Comparison of ENCODE assay signal across 10 mouse cellular contexts in genomic region chr10:120231718-120232117, GRCm38 (mm10). TPM values are rescaled to one million over a fixed set of nuclear protein-coding genes. Genes with fewer than 3 reads are reported as not detected.
A peak's percentile ranks its signal among the peaks of the same experiment; 100 is the strongest.
DNase-seq lines count a peak whose midpoint lies in the region; ATAC-seq lines count a peak whose summit lies in the region.
"Had no signal": no experiment of that assay in that cellular context is flagged by ENCODE, and none has a peak within 500 bp of the region (broad histone marks: within the 10 kb centered on the region; RNA-seq: fewer than 3 reads in every experiment).

No protein-coding gene starts in this region.

- 34% methylated on average over 5 of the region's 5 CpGs for WGBS in hindbrain, embryonic 10.5 days
- 34% methylated on average over 5 of the region's 5 CpGs for WGBS in hindbrain, embryonic 16.5 days

- peaks cover 12% of the 10 kb centered on the region for H3K4me1 ChIP-seq in hindbrain, embryonic 10.5 days (replicated peaks)
- H3K4me1 ChIP-seq in hindbrain, embryonic 16.5 days (ENCODE audit: control insufficient read depth, insufficient read depth, low read depth, low read length), result peaks cover 12% of the 10 kb centered on the region

- no peaks in the 10 kb centered on the region for H3K9me3 ChIP-seq in hindbrain, embryonic 10.5 days
- no peaks in the 10 kb centered on the region for H3K9me3 ChIP-seq in hindbrain, embryonic 16.5 days (ENCODE audit: control insufficient read depth, low read length)
- H3K9me3 ChIP-seq: lung, embryonic 15.5 days had no signal

- no peak overlapping the region for H3K27ac ChIP-seq in hindbrain, embryonic 10.5 days
- H3K27ac ChIP-seq in hindbrain, embryonic 16.5 days (ENCODE audit: low read depth, low read length), result no peak overlapping the region
- H3K27ac ChIP-seq: lung, embryonic 15.5 days had no signal

- H3K36me3 ChIP-seq in hindbrain, embryonic 10.5 days, result peaks cover 46% of the 10 kb centered on the region
- H3K36me3 ChIP-seq in hindbrain, embryonic 16.5 days (ENCODE audit: control insufficient read depth, insufficient read depth, low read length), result peaks cover 15% of the 10 kb centered on the region

- no peak overlapping the region for H3K4me3 ChIP-seq in hindbrain, embryonic 10.5 days
- H3K4me3 ChIP-seq in hindbrain, embryonic 16.5 days (ENCODE audit: low read length), result no peak overlapping the region
- H3K4me3 ChIP-seq: erythroblast, embryonic 14.5 days; lung, embryonic 15.5 days had no signal

- no peak for ATAC-seq in hindbrain, embryonic 16.5 days
- ATAC-seq in CD4-positive, CD25-positive, alpha-beta regulatory T cell, adult 4 months, result peak; percentile 50
- ATAC-seq in megakaryocyte-erythroid progenitor cell, adult 5-6 weeks (replicated peaks; ENCODE audit: low FRiP score, low TSS enrichment, poor library complexity, severe bottlenecking), result peak; percentile 51

- H3K9ac ChIP-seq in hindbrain, embryonic 16.5 days (ENCODE audit: low read depth, low read length), result no peak overlapping the region
- H3K9ac ChIP-seq: lung, embryonic 15.5 days had no signal

- no peak overlapping the region for H3K4me2 ChIP-seq in hindbrain, embryonic 16.5 days (ENCODE audit: low read length)
- H3K4me2 ChIP-seq: lung, embryonic 15.5 days had no signal

- peak; percentile 60 for DNase-seq in hindbrain, embryonic 10.5 days (ENCODE audit: low spot score)
- peak; percentile 82 for DNase-seq in adrenal gland, postnatal 14 days
- peak; percentile 70 for DNase-seq in forelimb bud, embryonic 11.5 days (ENCODE audit: low read depth, low spot score)
- peak; percentile 30 for DNase-seq in layer of hippocampus, adult 9-11 months
- peak; percentile 84 for DNase-seq in testis, postnatal 10 days (ENCODE audit: low spot score)

- H3K27me3 ChIP-seq in hindbrain, embryonic 10.5 days (ENCODE audit: insufficient read depth, poor library complexity, severe bottlenecking), result no peaks in the 10 kb centered on the region
- H3K27me3 ChIP-seq in hindbrain, embryonic 16.5 days (replicated peaks; ENCODE audit: control insufficient read depth, insufficient read depth, low read length), result no peaks in the 10 kb centered on the region
- H3K27me3 ChIP-seq: lung, embryonic 15.5 days had no signal

RNA-seq across cellular contexts. Expression of gene Llph, which starts 4.8 kb away (rescaled TPM):
- 50.5 and 64.5 TPM in 2 replicates for polyA plus RNA-seq in hindbrain, embryonic 10.5 days (2016; fragmentation: Nextera tagmentation; extraction: Ambion mirVana)
- polyA plus RNA-seq in hindbrain, embryonic 16.5 days (2015; fragmentation: Nextera tagmentation; extraction: Ambion mirVana), result 29.3 and 36.5 TPM in 2 replicates
- polyA plus RNA-seq in CD4-positive, CD25-positive, alpha-beta regulatory T cell, adult 4 months (2017; shearing (Covaris generic)), result 10 to 100 TPM; 56.9 to 77.4 TPM
- 30.3 and 37.1 TPM in 2 replicates for total RNA-seq in adrenal gland, postnatal 14 days (2021)
- total RNA-seq in megakaryocyte-erythroid progenitor cell, adult 5-6 weeks (2014; fragmentation: Nextera tagmentation), result 85.9 and 124 TPM in 2 replicates
- 101 and 109 TPM in 2 replicates for total RNA-seq in megakaryocyte-erythroid progenitor cell, adult 5-6 weeks (2017)

RNA-seq across cellular contexts. Expression of gene Irak3, which starts 29.8 kb away (rescaled TPM):
- polyA plus RNA-seq in hindbrain, embryonic 10.5 days (2016; fragmentation: Nextera tagmentation; extraction: Ambion mirVana), result 0.99 and 1.1 TPM in 2 replicates
- polyA plus RNA-seq in hindbrain, embryonic 16.5 days (2015; fragmentation: Nextera tagmentation; extraction: Ambion mirVana), result 0.31 and 0.55 TPM in 2 replicates
- 1 to 10 TPM; 3.9 to 4.5 TPM for polyA plus RNA-seq in CD4-positive, CD25-positive, alpha-beta regulatory T cell, adult 4 months (2017; shearing (Covaris generic))
- 3.3 and 6.5 TPM in 2 replicates for total RNA-seq in adrenal gland, postnatal 14 days (2021)
- 8.1 and 8.8 TPM in 2 replicates for total RNA-seq in megakaryocyte-erythroid progenitor cell, adult 5-6 weeks (2014; fragmentation: Nextera tagmentation)
- 5.9 and 8.6 TPM in 2 replicates for total RNA-seq in megakaryocyte-erythroid progenitor cell, adult 5-6 weeks (2017)
- polyA plus RNA-seq: erythroblast, embryonic 14.5 days had no signal

RNA-seq across cellular contexts. Expression of gene Tmbim4, which starts 30.3 kb away (rescaled TPM):
- 93.9 and 95.2 TPM in 2 replicates for polyA plus RNA-seq in hindbrain, embryonic 10.5 days (2016; fragmentation: Nextera tagmentation; extraction: Ambion mirVana)
- 109 and 118 TPM in 2 replicates for polyA plus RNA-seq in hindbrain, embryonic 16.5 days (2015; fragmentation: Nextera tagmentation; extraction: Ambion mirVana)
- polyA plus RNA-seq in CD4-positive, CD25-positive, alpha-beta regulatory T cell, adult 4 months (2017; shearing (Covaris generic)), result 100 to 1,000 TPM; 129 to 132 TPM
- 114 and 117 TPM in 2 replicates for total RNA-seq in adrenal gland, postnatal 14 days (2021)
- 59.3 and 76.3 TPM in 2 replicates for total RNA-seq in megakaryocyte-erythroid progenitor cell, adult 5-6 weeks (2014; fragmentation: Nextera tagmentation)
- total RNA-seq in megakaryocyte-erythroid progenitor cell, adult 5-6 weeks (2017), result 74.4 and 83.8 TPM in 2 replicates

Comparison
In these comparisons a context has a peak if more than half of its experiments do, and no peak if none do; other contexts are left out.
1. DNase-seq: peak in every context shown above with its lines; median percentile 84 in testis, postnatal 10 days; 82 in adrenal gland, postnatal 14 days; 70 in forelimb bud, embryonic 11.5 days; 60 in hindbrain, embryonic 10.5 days; 30 in layer of hippocampus, adult 9-11 months.